Mouse (Mus musculus) retina, postnatal 1 day (tissue): ENCODE data around the gene Zdhhc12.

Experiments
- DNase-seq: peaks from one replicate; pipeline ENCODE4 v3.0.0-alpha.2; 2012

Gene Zdhhc12

DNA sequence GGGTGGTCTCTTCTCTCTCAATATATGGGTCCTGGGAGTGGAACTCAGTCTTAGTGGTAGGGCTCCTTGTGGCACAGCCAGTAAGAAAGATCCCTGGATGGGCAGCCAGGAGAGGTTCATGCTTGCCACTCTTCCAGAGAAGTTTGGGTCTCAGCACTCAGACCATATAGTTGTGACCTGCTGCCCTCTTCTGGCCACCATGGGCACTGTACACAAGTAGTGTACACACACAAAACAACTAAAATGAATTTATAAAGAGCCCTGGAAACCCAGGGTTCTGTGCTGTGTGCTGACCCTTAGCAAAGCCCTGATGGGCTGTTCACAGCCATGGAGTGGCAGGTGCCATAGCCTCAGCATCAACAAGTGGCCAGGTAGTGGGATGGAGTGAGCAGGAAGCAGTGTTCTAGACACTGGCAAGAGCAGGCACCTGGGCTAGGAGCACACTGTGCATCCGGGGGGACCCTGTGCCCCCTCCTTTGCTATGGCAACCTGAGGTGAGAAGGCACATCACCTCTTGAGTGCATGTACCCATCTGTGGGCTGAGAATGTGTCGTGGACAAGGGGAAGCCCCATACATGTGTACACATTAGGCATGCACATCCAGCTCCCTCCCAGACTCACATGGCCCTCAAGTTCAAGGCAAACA, 2.6 kb upstream of the Zdhhc12 start:
- peak; percentile 75 for DNase-seq

DNA sequence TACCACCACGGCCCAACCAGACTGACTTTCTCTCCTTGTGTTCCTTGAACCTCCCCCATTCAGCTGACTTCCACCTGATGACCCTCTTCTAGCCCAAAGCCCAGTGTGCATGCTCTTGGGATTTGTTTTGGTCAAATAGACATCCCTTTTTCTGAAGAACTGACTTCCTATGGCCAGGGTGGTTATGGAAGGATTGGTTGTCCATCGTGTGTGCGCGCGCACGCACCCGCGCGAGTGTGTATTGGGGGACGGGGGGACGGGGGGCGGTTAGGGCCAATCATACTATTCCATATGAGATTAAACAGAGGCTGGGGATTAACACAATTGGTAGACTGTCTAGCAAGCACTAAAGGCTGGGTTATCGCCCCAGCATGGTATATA, 750 bp upstream of the Zdhhc12 start:
- no peak for DNase-seq

DNA sequence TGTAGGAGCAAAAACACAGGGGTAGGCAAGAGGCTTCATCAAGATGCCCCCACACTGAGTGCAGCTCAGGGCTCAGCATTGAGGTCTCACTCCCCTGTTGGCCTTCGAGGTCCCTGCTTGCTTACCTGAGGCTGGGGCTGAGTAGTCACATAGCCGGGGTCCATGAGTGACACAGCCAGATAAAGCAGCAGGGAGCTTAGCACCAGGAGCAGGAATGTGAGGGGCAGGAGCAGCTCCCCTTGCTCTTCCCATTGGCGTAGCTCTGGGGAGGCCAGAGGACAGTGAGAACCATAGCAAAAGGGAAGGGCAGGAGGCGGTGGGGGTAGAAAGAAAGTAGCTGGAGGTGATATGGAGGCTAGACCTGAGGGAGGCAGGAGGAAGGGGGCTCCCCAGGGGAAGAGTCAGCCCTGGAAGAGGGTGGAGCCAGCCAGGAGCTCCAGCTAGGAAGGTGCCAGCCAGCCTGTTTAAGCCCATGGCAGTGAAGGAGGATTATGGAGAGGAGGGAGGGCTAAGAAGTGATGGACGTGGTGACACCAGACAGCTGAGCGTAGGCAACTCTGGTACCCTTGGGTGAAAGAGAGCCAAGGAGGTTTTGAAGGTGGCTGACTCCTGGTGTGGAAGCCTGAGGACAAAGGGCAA, 1.0 kb downstream of the Zdhhc12 start:
- peak; percentile 46 for DNase-seq

DNA sequence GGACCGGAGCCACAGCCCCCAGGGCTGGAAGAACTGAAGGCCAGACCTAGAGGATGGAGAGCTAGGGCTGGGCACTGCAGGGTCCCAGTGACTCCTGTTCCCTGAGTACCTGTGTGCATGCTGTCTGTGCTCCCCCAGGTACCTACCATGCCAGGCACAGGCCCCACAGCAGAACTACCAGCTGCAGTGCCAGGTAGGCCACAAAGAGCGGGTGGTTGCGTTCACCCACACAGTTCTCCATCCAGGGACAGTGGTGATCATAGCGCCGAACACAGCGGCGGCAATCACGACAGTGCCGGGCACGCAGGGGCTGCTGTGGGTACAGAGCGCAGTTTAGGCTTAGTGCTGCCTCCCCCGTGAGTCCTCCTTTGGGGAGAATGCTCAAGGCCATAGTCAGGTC, 1.9 kb downstream of the Zdhhc12 start:
- DNase-seq = no peak

DNA sequence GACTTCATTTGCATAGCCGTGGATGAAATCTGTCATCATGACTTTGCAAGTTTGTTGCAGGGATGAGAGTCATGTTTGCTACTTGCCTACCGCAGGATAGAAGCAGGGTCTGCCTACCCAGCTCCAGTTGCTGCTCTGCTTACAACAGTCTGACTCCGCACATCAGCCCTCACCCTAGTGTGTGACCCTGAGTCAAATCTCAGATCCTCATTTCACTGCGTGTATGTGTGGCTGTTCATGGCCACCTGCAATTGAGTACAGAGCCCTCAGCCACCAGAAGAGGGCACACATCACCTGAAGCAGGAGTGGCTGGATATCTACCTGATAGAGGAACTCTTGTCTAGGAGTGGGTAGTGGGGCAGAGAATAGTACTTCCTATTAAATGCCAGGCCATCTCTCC, 6.1 kb downstream of the Zdhhc12 start:
- no peak for DNase-seq

DNA sequence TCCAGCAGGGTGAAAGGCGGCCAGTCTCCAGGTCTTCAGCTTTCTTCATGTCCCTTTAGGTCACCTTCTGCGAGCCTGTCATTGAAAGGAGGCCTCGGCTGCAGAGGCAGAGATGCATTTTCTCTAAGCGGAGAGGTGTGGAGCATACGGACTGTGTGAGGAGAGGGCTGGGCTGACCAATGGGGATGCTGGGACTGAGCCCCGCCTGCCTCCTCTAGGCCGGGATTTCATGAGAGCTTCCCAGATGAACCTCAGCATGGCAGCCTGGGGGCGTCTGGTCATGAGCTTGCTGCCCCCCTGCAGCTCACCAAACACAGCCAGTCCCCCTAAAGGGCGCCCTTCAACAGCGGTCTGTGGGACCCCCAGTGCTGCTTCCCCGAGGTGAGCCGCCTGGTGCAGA, 8.8 kb downstream of the Zdhhc12 start:
- peak; percentile 58 for DNase-seq

DNA sequence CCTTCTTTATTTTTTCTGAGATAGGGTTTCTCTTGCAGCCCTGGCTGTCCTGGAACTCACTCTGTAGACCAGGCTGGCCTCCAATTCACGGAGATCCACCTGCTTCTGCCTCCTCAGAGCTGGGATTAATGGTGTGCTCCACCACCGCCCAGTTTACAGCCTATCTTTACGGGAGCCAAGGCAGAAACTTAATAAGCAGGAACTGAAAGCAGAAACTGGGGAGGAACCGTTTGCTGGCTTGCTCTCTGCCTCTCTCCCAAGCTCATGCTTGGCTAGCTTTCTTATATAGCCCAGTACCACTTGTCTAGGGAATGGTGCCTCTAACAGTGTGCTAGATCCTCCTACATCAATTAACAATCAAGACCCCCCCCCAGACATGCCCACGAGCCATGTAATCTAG, 9.3 kb downstream of the Zdhhc12 start:
- DNase-seq = no peak

DNA sequence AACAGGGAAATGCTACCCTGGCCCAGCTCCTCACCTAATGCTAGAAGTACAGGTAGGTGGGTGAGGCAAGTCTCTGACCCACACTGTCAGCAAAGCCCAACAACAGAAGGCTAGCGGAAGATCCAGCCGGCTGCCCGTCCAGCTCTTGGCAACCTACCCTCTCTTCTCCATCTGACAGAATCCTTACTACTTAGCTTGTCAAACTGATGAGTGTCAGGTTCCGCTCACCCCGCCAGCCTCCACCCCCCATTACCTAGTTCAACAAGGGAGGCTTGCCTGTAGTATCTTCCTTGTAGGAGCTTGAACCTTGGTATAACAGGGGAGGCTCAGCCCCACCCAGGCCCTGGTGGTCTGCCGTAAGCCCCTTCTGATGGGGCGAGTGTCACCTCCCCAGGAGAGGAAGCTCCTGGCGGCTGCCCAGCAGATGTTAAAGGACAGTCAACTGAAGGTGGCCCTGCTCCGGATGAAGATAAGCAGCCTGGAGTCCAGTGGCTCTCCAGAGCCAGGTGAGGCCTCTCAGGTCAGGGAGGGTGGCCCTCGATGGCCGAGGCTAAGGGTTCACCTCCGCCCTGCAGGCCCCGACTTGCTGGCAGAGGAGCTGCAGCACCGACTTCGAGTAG, 13.2 kb downstream of the Zdhhc12 start:
- DNase-seq = no peak

DNA sequence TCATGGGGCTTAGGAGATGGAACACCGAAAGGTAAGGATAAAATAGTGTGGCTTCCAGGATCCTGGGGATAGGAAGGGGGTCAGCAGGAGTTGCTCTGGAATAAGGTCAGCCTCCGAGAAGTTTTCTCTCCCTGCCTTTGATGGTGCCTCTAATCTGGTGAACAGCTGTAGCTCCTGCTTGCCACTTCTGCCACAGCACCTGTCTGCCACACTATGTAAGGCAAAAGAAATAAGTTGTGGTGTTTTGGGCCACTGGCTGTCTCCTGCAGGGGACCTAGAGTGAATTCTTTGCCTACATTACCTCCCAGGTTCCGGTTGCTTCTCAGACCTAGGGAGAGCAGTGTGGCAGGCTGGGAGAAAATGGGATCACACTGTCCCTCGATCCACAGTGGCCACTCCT, 14.7 kb downstream of the Zdhhc12 start:
- no peak for DNase-seq

DNA sequence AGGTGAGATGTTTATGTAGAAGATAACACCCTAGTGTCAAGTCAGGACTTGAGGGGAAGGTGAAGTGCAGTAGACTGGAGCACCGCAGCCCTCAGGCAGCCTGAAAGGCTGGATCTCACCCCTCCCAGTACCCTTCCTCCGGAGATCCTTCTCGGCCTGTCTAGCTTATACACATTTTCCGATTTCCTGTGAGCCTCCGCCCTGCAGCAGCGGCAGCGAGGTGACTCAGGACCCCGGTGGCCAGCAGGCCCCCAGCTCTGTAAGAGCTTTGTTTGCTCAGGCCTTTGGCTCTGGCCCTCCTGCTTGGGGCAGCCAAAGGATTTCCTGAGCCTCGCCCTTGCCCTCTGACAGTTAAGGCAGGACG, 15.1 kb downstream of the Zdhhc12 start:
- no peak for DNase-seq

DNA sequence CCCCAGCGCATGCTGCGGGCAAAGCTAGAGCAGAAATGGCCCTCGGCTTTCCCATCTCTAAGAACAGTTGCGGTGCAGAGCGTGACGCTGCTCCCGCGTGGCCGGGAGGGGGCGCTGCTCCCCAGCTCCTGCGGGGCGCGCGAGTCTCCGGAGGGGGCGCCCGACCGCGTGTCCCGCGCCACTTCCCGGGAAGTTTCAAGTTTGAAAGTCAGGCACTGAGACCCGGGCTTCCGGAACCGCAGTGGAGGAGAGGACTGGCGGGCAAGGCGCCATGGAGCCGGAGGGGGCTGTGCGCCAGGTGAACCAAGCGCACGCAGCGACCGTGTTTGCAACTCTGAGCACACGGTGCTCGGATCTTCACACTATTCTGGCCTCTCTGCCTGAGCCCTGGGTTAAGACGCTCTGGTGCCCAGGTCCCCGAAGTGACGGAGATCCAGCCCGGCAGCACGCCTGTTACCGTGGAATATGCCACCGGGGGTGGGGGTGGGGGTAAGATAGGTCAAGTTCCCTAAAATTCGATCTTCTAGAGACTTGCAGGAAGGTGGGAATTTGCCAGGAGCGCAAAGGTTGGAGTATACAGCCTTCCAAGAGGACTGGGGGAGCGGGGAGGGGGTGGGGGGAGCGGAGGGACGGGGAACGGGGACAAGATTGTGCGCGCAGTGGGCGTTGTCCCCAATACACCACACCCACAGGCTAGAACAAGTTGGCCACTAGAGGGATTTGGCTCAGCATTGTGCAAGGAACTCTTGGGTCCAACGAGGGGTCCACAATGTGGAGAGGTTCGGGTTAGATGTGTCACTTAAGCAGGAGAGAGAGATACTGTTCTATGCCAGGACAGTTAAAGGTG, 15.7 kb downstream of the Zdhhc12 start, which contains the start of gene Pkn3:
Gene Pkn3, plus strand, starts transcription at position 183 of the 847 bp plus-strand sequence.
- DNase-seq = peak; percentile 92

DNA sequence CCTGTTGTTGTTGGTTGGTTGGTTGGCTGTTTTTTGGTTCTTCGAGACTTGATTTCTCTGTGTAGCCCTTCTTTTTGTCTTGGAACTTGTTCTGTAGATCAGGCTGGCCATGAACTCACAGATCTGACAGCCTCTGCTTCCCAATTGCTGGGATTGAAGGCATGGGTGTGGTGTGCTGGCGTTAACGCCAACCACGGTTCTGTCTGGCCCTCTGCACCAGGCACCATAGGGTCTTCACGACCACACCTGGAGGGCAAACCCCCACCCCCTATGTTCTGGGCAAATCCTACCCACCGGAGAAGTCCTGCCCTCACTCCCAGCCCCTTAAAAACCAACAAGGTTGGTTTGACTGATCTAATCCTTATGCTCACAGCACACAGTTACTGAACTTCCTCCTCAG, 16.5 kb downstream of the Zdhhc12 start:
- DNase-seq = no peak

DNA sequence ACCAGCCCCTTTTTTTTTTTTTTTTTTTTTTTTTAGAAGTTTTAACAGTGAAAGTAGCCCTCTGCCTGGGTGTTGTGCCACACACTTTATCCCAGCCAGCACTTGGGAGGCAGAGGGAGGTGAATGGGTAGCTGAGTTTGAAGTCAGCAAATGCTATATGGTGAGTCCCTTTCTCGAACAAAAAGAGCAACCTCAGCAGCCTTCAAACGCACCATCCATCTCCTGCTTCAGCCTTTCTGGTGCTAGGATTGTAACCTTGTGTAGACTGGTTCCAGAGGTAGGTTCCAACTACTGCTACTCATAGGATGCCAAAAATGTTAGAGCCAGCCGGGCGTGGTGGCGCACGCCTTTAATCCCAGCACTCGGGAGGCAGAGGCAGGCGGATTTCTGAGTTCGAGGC, 17.0 kb downstream of the Zdhhc12 start:
- DNase-seq = no peak

DNA sequence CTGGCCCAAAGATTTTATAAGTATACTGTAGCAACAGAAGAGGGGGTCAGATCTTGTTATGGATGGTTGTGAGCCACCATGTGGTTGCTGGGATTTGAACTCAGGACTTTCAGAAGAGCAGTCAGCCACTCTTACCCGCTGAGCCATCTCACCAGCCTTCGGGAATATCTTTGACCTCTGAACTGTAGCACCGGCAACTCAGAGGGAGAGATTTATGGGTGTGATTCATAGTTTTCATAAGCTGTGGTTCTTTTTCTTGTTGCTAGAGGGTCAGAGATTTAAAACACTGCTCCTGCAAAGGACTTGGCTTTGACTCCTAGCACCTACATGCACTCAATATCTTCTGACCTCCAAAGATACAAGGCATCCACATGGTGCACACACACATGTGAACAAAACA, 17.8 kb downstream of the Zdhhc12 start:
- no peak for DNase-seq

DNA sequence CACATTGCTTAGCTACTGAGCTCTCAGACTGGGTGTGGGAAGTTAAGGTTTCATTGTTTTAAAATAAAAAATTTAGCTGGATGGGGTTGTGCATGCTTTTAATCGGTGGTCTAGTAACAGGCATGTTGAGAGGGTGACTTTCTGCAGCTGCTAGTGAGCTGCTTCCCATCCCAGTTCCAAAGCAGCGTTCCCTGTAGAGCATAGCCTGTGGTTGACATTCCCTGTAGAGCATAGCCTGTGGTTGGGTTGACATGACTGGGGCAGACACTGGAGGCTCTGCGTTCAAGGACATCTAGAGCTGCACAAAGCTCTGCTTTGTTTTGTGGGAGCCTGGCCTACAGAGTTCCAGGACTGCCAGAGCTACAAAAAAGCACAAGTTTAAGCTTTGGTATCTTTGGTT, 20.2 kb downstream of the Zdhhc12 start:
- no peak for DNase-seq

DNA sequence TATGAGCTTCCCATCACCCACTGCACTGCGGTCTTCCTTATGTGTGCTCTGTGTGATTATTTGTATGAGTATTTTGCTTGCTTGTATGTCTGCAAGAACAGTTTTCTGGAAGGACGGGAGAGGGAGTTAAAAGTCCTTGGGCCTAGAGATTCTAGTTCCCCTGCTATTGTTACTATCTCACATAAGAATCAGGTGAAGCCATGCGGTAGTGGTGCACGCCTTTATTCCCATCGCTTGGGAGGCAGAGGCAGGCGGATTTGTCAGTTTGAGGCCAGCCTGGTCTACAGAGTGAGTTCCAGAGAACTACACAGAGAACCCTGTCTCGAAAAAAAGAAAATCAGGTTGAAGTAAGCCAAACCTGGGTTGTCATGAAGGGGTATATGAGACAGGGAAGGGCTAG, 20.6 kb downstream of the Zdhhc12 start:
- DNase-seq = no peak

DNA sequence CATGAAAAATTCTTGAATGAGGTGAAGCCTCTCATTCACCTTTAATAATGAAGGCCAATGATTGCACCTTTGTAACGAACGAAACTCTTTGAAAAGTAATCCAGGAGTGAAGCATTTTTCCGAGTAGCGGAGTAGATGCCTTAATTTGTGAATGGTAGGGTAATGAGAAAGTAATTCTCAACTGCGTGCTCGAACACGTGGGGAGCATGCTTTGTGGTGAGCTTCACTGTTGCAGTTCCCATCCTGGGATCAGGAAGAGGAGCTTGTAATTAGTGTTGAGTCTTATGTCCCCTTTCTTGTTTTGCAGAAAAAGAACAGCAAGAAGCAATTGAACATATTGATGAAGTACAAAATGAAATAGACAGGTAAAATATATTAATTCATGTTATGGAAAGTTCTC, 25.5 kb downstream of the Zdhhc12 start:
- DNase-seq = no peak

DNA sequence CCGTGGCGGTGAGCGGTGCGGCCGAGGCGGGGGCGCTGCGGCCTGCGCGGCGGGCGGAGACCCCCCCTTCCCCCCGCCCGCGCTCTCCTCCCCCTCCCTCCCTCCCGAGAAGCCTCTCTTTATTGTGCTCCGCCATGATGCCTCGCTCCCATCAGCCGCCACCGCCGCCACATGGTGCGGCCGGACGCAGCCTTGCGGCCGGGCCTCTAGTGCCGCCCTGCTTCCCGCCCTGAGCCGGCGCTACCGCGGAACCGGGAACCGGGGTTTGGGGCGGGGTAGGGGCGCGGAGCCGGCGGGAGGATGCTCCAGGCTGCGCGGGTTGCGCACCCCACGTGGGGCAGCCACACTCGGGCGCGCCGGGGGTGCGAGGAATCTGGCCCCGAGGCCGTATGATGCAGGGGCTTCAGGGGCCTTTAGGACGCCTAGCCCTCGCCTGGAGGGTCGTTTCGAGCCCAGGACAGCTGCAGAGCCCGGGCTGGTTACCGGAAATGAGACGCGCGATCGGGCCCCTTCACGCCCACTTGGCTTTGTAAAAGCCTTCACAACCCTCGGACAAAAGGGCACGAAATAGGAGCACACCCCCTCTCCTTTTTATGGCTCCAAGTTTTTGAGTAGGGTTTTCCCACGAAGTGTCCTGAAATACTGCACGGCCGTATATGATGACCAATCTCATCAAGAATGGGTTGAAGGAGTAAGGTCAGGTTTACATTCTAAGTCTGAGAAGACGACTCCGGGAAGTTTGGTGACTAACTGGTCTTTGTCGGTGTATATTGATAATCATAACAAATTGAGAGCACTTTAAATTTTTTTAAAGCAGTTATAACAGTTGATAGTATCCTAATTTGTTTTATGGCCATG, 26.2 kb downstream of the Zdhhc12 start:
- peak; percentile 75 for DNase-seq

DNA sequence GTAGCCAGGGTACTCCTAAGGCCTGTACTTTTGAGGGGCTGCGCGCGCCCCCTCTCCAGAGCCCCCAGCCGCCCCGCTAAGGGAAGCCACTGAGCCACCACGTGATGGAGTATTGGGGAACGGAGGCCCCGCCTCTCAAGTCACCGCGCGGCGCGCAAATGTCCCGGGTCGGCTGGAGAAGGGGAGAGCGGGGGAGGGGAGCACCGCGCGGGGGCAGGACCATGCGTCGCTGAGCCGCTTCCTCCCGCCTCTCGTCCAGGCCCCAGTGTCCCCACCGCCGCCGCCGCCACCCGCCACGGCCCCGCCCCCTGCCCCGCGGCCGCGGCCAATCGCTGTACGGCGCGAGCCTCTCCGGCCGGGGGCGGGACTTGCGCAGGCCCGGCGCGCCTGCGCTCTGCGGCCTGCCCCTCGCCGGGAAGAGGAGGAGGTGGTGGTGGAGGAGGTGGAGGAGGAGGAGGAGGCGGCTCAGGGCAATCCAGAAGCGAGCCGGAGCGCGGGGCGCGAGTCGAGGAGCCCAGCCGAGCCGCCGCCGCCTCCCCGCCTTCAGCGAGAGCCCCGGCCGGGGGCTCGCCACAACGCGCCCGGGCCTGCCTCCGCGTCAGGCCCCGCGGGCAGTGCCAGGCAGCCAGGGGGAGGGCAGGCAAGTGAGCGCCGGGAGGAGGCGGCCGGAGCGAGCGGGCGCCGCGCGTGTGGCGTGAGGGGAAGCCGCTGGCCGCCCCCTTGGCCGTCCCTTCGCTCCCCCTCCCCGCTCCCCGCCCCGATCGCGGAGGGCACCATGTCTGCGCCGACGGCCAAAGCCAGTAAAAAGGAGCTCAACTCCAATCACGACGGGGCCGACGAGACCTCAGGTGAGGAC, 27.2 kb downstream of the Zdhhc12 start:
- DNase-seq = peak; percentile 97

DNA sequence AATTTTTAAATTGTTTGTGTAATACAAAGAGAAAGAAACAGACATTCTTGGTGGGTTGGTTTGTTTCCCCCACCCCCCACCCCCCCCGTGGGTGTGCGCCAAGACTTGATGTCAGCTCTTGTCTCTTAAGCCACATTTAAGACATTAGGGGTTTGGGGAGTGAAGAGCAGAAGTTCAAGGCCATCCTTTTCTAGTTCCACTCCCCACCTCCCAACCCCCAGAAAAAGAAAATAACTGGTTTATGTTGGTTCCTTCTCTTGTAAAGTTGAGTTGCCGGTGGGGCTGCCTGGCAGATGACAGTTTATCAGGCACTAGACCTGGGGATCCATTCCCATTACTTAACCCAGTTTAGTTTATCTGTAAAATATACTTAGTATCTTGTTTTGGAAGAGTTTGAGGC, 29.1 kb downstream of the Zdhhc12 start:
- no peak for DNase-seq

DNA sequence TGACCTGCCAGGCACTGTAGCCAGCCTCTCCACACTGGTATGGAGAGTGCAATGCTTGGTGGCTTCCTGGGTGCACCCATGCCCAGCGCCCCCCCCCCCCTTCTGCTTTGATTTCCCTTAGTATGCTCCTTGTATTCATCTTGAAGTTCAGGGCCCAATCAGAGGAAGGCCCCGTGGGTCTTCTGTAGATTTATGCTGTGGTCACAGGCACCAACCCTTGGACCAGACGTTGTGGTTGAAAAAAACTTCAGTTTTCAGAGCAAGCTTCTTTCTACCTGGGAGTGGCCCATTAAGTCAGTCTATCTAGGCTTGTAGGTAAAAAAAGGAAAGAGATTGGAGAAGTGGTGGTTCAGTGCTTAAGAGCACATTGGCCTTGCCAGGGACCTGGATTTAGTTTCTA, 29.7 kb downstream of the Zdhhc12 start:
- DNase-seq = no peak

DNA sequence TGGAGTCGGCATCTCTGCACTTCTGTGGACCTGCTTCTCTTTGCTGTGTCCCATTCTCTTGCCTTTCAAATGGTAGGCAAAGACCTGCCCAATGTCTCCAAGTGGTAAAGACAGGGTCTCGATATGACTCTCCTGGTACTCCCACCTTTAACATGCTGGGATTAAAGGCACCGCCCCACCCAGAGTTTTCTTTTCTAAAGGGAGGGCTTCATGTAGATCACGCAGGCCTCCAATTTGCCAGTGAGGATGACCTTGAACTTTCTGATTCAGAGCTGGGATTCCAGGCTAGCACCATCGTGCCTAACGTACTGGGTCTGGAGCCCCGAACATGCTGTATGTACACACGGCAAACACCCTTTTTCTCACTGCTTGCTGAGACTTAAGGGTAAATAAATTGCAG, 30.2 kb downstream of the Zdhhc12 start:
- no peak for DNase-seq
